Mouse (Mus musculus): ENCODE data around the gene Jam3.

The Jam3 gene

GRCm38 (mm10) chr9:27154763-27155530, at the start of gene Jam3:
TSS of gene Jam3 (minus strand) at chr9:27155421.
- peak in 1 of 2 experiments; percentile 58 for DNase-seq (ENCODE audit: low spot score in 2 of 2)

GRCm38 (mm10) chr9:27204201-27204600, 49.0 kb upstream of the Jam3 start:
- DNase-seq (ENCODE audit: low spot score in 2 of 2): no peak

- DNase-seq (ENCODE audit: low spot score in 2 of 2): no peak
Measured at GRCm38 (mm10) chr9:27203134-27203533, 47.9 kb upstream of the Jam3 start.

DNA sequence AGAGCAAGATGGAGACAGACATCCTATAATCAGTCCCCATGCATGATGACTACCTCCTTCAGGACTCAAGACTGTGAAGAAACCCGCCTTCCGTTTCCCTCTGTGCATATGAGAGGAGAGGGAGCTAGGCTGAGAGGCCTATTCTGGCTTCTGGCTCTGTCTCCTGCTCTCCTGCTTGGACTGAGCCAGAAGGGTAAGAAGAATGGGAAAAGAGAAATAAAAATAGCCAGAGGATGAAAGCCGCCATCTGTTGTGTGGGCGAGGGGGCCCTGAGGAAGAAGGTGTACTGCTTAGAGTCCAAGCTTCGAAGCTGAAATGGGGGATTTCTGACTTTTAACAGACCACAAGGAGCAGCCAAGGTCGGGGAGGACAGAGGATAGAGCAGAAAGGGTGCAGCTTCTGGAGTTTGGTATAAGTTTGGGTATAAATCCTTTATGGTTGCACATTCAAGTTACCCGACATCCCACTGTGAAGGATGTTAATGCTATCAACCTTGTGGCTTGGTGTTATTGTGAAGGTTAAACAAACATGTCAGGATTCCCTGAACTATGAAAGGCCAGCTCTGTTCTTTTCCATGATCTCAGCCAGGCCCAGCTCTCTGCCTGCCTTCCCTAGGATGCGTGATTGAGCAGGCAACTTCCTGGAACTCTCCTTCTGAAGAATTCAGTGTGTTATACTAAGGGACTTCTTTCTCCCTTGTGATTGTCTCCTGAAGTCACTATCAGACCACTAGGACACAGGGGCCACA, 46.4 kb upstream of the Jam3 start:
- no peak for DNase-seq (ENCODE audit: low spot score in 2 of 2)

- no peak for DNase-seq (ENCODE audit: low spot score in 2 of 2)
Measured at GRCm38 (mm10) chr9:27193592-27194080, 38.4 kb upstream of the Jam3 start.

- DNase-seq (ENCODE audit: low spot score in 2 of 2): no peak
Measured at GRCm38 (mm10) chr9:27192761-27193591, 37.8 kb upstream of the Jam3 start.

DNA sequence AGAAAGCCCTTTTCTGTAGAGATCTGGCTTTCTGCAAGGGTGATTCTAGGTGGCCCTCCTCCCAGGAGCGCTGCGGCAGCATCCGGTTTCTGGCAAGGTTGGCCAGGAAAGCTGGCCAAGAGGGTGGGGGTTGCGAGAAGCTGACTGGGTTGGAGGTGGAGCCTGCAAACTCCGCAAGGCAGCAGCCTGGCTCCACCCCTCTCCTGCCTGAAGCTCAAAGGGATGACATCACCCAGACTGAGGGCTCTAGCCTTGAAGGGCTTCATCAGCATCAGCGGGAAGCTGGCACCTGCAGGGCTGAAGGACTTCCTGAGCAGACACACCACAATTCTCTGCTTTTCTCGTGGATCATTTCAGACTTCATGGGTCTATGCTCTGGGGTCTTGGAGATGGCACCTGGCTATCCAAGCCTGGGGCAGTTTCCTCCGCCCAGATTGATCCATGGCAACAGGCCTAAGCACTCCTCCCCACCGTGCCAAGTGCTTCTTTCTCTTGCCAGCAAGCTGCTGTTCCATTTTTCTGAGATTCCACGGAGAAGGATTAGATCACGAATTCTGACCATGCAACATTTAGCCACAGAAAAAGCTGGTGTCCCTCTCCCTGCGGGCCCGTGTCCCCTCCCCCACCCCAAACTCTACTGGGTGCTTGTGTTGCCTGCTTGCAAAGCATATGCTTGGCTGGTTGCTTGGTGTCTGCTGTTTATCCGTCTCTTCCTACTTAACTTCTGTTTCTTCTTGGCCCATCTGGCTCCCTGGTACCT, 37.0 kb upstream of the Jam3 start:
- DNase-seq (ENCODE audit: low spot score in 2 of 2): peak in 1 of 2 experiments; percentile 19

GRCm38 (mm10) chr9:27191501-27191981, 36.3 kb upstream of the Jam3 start:
- no peak for DNase-seq (ENCODE audit: low spot score in 2 of 2)

- DNase-seq (ENCODE audit: low spot score in 2 of 2): no peak
Measured at GRCm38 (mm10) chr9:27190461-27190860, 35.2 kb upstream of the Jam3 start.

DNA sequence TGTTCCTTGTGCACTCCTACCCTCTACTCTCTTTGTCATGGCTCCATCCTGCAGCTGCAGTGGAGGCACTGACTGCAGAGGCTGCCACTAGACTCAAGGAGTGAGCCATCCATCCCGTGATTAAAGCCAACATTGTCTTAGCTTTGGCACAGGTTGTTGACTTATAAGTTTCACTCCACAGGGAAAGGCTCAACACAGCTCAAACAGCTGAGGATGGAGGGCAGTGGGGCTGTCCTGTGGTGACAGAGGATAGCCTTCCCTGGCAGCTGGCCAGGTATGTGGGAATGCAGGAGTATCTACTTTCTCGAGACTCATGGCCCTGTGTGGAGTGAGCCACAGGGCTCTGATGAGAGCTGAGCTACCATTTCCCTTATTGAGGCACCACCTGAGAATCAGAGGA, 34.1 kb upstream of the Jam3 start:
- no peak for DNase-seq (ENCODE audit: low spot score in 2 of 2)

DNA sequence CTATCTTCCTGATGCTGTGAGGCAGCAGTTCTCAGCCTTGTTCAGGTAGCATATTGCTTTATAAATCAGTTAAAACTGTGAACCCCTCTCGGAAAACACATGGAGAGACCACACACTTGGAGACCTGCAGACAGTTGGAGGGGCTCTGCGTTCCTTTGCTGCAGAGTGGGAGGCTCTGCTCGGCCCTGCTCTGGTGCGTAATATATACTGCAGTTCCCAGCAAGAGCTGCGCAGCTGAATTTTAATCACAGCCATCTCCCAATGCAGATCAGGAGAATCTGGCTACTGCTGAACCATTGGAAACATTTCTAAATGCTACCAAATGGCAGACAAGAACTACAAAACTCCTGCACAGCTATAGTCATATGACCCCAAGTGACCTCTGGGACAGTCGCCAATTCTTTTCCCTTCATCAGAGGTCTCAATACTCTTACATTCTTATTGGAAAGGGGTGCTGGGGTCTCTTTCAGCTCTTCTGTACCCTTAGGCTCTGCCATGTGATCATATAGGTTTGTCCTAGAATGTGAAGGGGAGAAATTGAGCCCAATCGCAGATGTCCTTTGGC, 33.5 kb upstream of the Jam3 start:
- no peak for DNase-seq (ENCODE audit: low spot score in 2 of 2)

DNA sequence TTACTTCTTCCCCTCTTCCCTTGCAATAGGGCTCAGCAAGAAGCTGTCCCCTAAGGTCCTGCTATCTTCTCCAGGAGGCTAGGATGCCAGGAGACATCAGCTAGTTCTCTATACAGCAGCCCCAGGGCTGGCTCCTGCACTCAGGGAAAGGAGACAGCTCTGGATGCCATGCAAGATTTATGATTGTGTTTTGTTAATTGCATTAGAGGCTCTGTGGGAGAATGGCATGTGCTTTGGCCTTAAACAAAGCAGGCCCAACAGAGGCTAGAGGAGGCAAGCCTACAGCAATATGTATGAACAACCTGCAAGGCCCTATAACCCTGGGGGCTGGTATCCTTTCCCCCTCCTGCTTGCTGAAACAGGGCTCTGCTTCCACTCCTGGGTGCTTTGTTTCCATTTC, 30.6 kb upstream of the Jam3 start:
- DNase-seq (ENCODE audit: low spot score in 2 of 2): no peak

DNA sequence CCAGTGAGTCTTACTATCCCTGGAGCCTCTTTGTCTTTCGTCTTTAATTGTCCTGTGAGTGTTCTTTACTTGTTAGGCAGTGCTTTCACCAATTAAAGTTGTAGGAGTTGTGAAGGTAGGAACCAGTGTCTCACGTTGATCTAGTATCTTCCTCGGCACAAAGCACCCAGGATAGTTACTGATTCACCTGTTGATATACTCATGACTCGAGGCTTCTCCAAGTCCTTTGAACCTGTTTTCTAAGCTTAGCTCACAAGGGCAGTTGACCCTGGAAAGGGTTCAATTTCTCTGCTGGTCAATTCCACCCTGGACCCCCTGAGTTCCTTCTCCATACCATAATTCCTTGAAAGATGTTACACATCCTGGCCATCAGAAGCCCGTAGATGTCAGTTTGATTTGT, 26.9 kb upstream of the Jam3 start:
- no peak for DNase-seq (ENCODE audit: low spot score in 2 of 2)

GRCm38 (mm10) chr9:27180492-27180891, 25.3 kb upstream of the Jam3 start:
- no peak for DNase-seq (ENCODE audit: low spot score in 2 of 2)

GRCm38 (mm10) chr9:27178935-27179334, 23.7 kb upstream of the Jam3 start:
- no peak for DNase-seq (ENCODE audit: low spot score in 2 of 2)

- no peak for DNase-seq (ENCODE audit: low spot score in 2 of 2)
Measured at GRCm38 (mm10) chr9:27176154-27176553, 20.9 kb upstream of the Jam3 start.

DNA sequence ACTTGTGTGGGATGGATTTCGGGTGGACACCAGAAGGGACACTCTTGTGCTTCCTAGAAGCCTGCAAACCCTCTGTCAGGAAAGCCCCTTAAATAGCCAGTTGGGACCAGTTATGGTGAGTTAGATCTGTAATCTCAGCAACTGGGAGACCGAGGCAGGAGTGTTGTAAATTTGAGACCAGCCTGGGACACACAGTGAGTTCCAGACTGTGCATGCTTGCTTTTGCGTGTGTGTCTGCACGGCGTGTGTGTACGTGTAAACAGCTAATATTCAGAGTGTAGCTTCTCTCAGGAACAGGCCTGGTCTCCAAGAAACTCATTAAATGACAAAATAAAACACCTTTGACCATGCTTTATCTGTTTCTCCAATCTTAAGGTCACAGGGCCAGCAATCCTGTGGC, 20.5 kb upstream of the Jam3 start:
- no peak for DNase-seq (ENCODE audit: low spot score in 2 of 2)

- DNase-seq (ENCODE audit: low spot score in 2 of 2): no peak
Measured at GRCm38 (mm10) chr9:27175241-27175640, 20.0 kb upstream of the Jam3 start.

- no peak for DNase-seq (ENCODE audit: low spot score in 2 of 2)
Measured at GRCm38 (mm10) chr9:27174079-27174478, 18.9 kb upstream of the Jam3 start.

GRCm38 (mm10) chr9:27173646-27174045, 18.4 kb upstream of the Jam3 start:
- DNase-seq (ENCODE audit: low spot score in 2 of 2): no peak

- DNase-seq (ENCODE audit: low spot score in 2 of 2): no peak
Measured at GRCm38 (mm10) chr9:27172839-27173238, 17.6 kb upstream of the Jam3 start.

All from spleen, postnatal 10 days (tissue).